18 mouse cellular contexts compared by ENCODE assay signal in genomic region chr12:16907953-16908648, GRCm38 (mm10). TPM values are rescaled to one million over a fixed set of nuclear protein-coding genes. Genes with fewer than 3 reads are reported as not detected.
DNase-seq lines count a peak whose midpoint lies in the region; ATAC-seq and TF ChIP-seq lines count a peak whose summit lies in the region.
"Had no signal": no experiment of that assay in that cellular context is flagged by ENCODE, and none has a peak within 500 bp of the region (broad histone marks: within the 10 kb centered on the region; RNA-seq: fewer than 3 reads in every experiment).

No protein-coding gene starts in this region.

- no peaks in the 10 kb centered on the region for H3K36me3 ChIP-seq in kidney, postnatal 0 days (ENCODE audit: insufficient read depth, low read length)
- H3K36me3 ChIP-seq: embryonic facial prominence, embryonic 12.5 days; heart, embryonic 15.5 days; limb, embryonic 15.5 days; neural tube, embryonic 13.5 days had no signal

- H3K9ac ChIP-seq in kidney, postnatal 0 days (ENCODE audit: low read depth, low read length), result no peak overlapping the region
- H3K9ac ChIP-seq: embryonic facial prominence, embryonic 12.5 days; heart, embryonic 15.5 days; limb, embryonic 15.5 days; neural tube, embryonic 13.5 days had no signal

- TF ChIP-seq CTCF in kidney, postnatal 0 days (IDR thresholded peaks at IDR 0.05; ENCODE audit: low read depth), result peak; percentile 41; the same call in 1 of the 2 replicates

- H3K9me3 ChIP-seq in kidney, postnatal 0 days (replicated peaks; ENCODE audit: low read length), result no peaks in the 10 kb centered on the region
- H3K9me3 ChIP-seq: embryonic facial prominence, embryonic 12.5 days; G1E; heart, embryonic 15.5 days; limb, embryonic 15.5 days; neural tube, embryonic 13.5 days had no signal

- DNase-seq in CD4-positive, CD25-positive, alpha-beta regulatory T cell, adult 2 months (ENCODE audit: low read depth, low spot score), result peak; percentile 27
- no peak for DNase-seq in kidney, postnatal 0 days (ENCODE audit: low spot score)
- no peak for DNase-seq in kidney, postnatal 25 days
- peak; percentile 5 for DNase-seq in 3134 (ENCODE audit: extremely low read depth, insufficient read length, low spot score)
- peak; percentile 52 for DNase-seq in R1 (ENCODE audit: low read depth, low spot score)
- DNase-seq in adipocyte (ENCODE audit: low spot score), result no peak
- DNase-seq in embryo, embryonic 10.5 days (ENCODE audit: low spot score), result no peak
- DNase-seq: kidney, postnatal 10 days; right cerebral cortex, postnatal 25 days; thymus, postnatal 4 days had no signal

- H3K4me1 ChIP-seq in kidney, postnatal 0 days (replicated peaks; ENCODE audit: insufficient read depth, low read length), result no peaks in the 10 kb centered on the region
- H3K4me1 ChIP-seq: embryonic facial prominence, embryonic 12.5 days; limb, embryonic 15.5 days; neural tube, embryonic 13.5 days had no signal

- H3K4me2 ChIP-seq in kidney, postnatal 0 days (ENCODE audit: low read length), result no peak overlapping the region
- H3K4me2 ChIP-seq: embryonic facial prominence, embryonic 12.5 days; heart, embryonic 15.5 days; limb, embryonic 15.5 days; neural tube, embryonic 13.5 days had no signal

- ATAC-seq in CD4-positive, CD25-positive, alpha-beta regulatory T cell, adult 4 months, result no peak
- no peak for ATAC-seq in kidney, postnatal 0 days (replicated peaks; ENCODE audit: low FRiP score, low read depth)
- ATAC-seq: forebrain, embryonic 16.5 days; intestine, embryonic 16.5 days had no signal

- H3K4me3 ChIP-seq in kidney, postnatal 0 days (replicated peaks; ENCODE audit: low read depth, low read length), result no peak overlapping the region
- H3K4me3 ChIP-seq: embryonic facial prominence, embryonic 12.5 days; heart, embryonic 15.5 days; limb, embryonic 15.5 days; neural tube, embryonic 13.5 days had no signal

- 93% methylated on average over 1 of the region's 1 CpGs for WGBS in kidney, postnatal 0 days

- H3K27me3 ChIP-seq in kidney, postnatal 0 days (ENCODE audit: insufficient read depth, low read length), result no peaks in the 10 kb centered on the region
- H3K27me3 ChIP-seq: embryonic facial prominence, embryonic 12.5 days; heart, embryonic 15.5 days; limb, embryonic 15.5 days; neural tube, embryonic 13.5 days had no signal

- no peak overlapping the region for H3K27ac ChIP-seq in kidney, postnatal 0 days
- H3K27ac ChIP-seq: embryonic facial prominence, embryonic 12.5 days; heart, embryonic 15.5 days; limb, embryonic 15.5 days; neural tube, embryonic 13.5 days had no signal

RNA-seq across cellular contexts. Expression of gene Rock2, which starts 13.4 kb away (rescaled TPM):
- polyA plus RNA-seq in CD4-positive, CD25-positive, alpha-beta regulatory T cell, adult 4 months (2017; shearing (Covaris generic)), result 10 to 100 TPM; 14.1 to 18.1 TPM
- 14.6 and 15.9 TPM in 2 replicates for polyA plus RNA-seq in kidney, postnatal 0 days (2015; fragmentation: Nextera tagmentation; extraction: Ambion mirVana)

Comparison
In these comparisons a context has a peak if more than half of its experiments do, and no peak if none do; other contexts are left out.
1. DNase-seq: peak in CD4-positive, CD25-positive, alpha-beta regulatory T cell, adult 2 months (single experiment), 3134 (single experiment) and R1 (single experiment); none in kidney, postnatal 0 days (single experiment), kidney, postnatal 25 days (0 of 2), adipocyte (single experiment) and embryo, embryonic 10.5 days (single experiment).